Mouse (Mus musculus): Measurements from ENCODE around the gene Spry1. TPM values are rescaled to one million over a fixed set of nuclear protein-coding genes. Genes with fewer than 3 reads are reported as not detected.

The Spry1 gene
- polyA plus RNA-seq, 2 experiments = 2.4 to 3.4 TPM

GRCm38 (mm10) chr3:37668652-37669051 lies 28.9 kb downstream of the Spry1 start:
- Histone ChIP-seq H3K4me1 (replicated peaks; ENCODE audit: control insufficient read depth in 2 of 2, insufficient read depth in 2 of 2, low read length in 1 of 2) (peaks cover 3 to 21% of the 10 kb centered on the region in 2 experiments; a peak in 3 of 4 replicates), H3K4me3 (ENCODE audit: insufficient read depth in 1 of 2, low read depth in 2 of 2, low read length in 2 of 2) (no peak overlapping the region), H3K36me3 (replicated peaks; ENCODE audit: control insufficient read depth, insufficient read depth, low read depth) (no peaks in the 10 kb centered on the region), H3K27ac (no peak overlapping the region), H3K9me3 (ENCODE audit: control insufficient read depth, low read length) (no peaks in the 10 kb centered on the region), H3K4me2 (ENCODE audit: low read depth) (no peak overlapping the region), H3K27me3 (ENCODE audit: control insufficient read depth, insufficient read depth, low read length) (peaks cover 6% of the 10 kb centered on the region; the same call in 1 of the 2 replicates), H3K9ac (replicated peaks) (no peak overlapping the region)
- TF ChIP-seq CTCF (IDR thresholded peaks at IDR 0.05; ENCODE audit: low read depth) (no peak), EP300 (IDR thresholded peaks at IDR 0.05; ENCODE audit: low read depth) (no peak)
- ATAC-seq (ENCODE audit: insufficient read depth) (no peak), DNase-seq (ENCODE audit: low read depth in 3 of 3, low spot score in 3 of 3) (no peak)
- WGBS (ENCODE audit: insufficient replicate concordance) = 72% methylated on average over 12 of the region's 12 CpGs

GRCm38 (mm10) chr3:37669100-37669499 lies 29.4 kb downstream of the Spry1 start:
- Histone ChIP-seq H3K36me3 (replicated peaks; ENCODE audit: control insufficient read depth, insufficient read depth, low read depth) (no peaks in the 10 kb centered on the region), H3K4me3 (ENCODE audit: insufficient read depth in 1 of 2, low read depth in 2 of 2, low read length in 2 of 2) (no peak overlapping the region), H3K4me2 (ENCODE audit: low read depth) (no peak overlapping the region), H3K9me3 (ENCODE audit: control insufficient read depth, low read length) (no peaks in the 10 kb centered on the region), H3K9ac (replicated peaks) (no peak overlapping the region), H3K27me3 (ENCODE audit: control insufficient read depth, insufficient read depth, low read length) (peaks cover 6% of the 10 kb centered on the region; the same call in 1 of the 2 replicates), H3K4me1 (replicated peaks; ENCODE audit: control insufficient read depth in 2 of 2, insufficient read depth in 2 of 2, low read length in 1 of 2) (peaks cover 3 to 24% of the 10 kb centered on the region in 2 experiments; a peak in 3 of 4 replicates), H3K27ac (no peak overlapping the region)
- ATAC-seq (ENCODE audit: insufficient read depth) (no peak), DNase-seq (ENCODE audit: low read depth in 3 of 3, low spot score in 3 of 3) (no peak)
- 86% methylated on average over 20 of the region's 20 CpGs for WGBS (ENCODE audit: insufficient replicate concordance)
- no peak for TF ChIP-seq CTCF (IDR thresholded peaks at IDR 0.05; ENCODE audit: low read depth)
- TF ChIP-seq EP300 (IDR thresholded peaks at IDR 0.05; ENCODE audit: low read depth) = no peak

- Histone ChIP-seq H3K36me3 (replicated peaks; ENCODE audit: control insufficient read depth, insufficient read depth, low read depth) (no peaks in the 10 kb centered on the region), H3K9me3 (ENCODE audit: control insufficient read depth, low read length) (no peaks in the 10 kb centered on the region), H3K9ac (replicated peaks) (no peak overlapping the region), H3K27me3 (ENCODE audit: control insufficient read depth, insufficient read depth, low read length) (peaks cover 6% of the 10 kb centered on the region; the same call in 1 of the 2 replicates), H3K4me1 (replicated peaks; ENCODE audit: control insufficient read depth in 2 of 2, insufficient read depth in 2 of 2, low read length in 1 of 2) (peaks cover 0 to 9% of the 10 kb centered on the region in 2 experiments; a peak in 2 of 4 replicates), H3K4me3 (ENCODE audit: insufficient read depth in 1 of 2, low read depth in 2 of 2, low read length in 2 of 2) (no peak overlapping the region), H3K4me2 (ENCODE audit: low read depth) (no peak overlapping the region), H3K27ac (no peak overlapping the region)
- ATAC-seq (ENCODE audit: insufficient read depth) (no peak), DNase-seq (ENCODE audit: low read depth in 3 of 3, low spot score in 3 of 3) (no peak)
- TF ChIP-seq CTCF (IDR thresholded peaks at IDR 0.05; ENCODE audit: low read depth) (no peak), EP300 (IDR thresholded peaks at IDR 0.05; ENCODE audit: low read depth) (no peak)
- WGBS (ENCODE audit: insufficient replicate concordance) = 32% methylated on average over 15 of the region's 15 CpGs
Observed at GRCm38 (mm10) chr3:37672266-37673040, 32.7 kb downstream of the Spry1 start.

GRCm38 (mm10) chr3:37673513-37674261 lies 33.9 kb downstream of the Spry1 start:
- no peak overlapping the region for H3K27ac ChIP-seq
- H3K4me2 ChIP-seq (ENCODE audit: low read depth) = no peak overlapping the region
- no peak overlapping the region for H3K4me3 ChIP-seq (ENCODE audit: insufficient read depth in 1 of 2, low read depth in 2 of 2, low read length in 2 of 2)
- 56% methylated on average over 13 of the region's 13 CpGs for WGBS (ENCODE audit: insufficient replicate concordance)
- no peak for ATAC-seq (ENCODE audit: insufficient read depth)
- H3K36me3 ChIP-seq (replicated peaks; ENCODE audit: control insufficient read depth, insufficient read depth, low read depth) = no peaks in the 10 kb centered on the region
- H3K27me3 ChIP-seq (ENCODE audit: control insufficient read depth, insufficient read depth, low read length) = peaks cover 6% of the 10 kb centered on the region; the same call in 1 of the 2 replicates
- no peak overlapping the region for H3K9ac ChIP-seq (replicated peaks)
- peaks cover 0 to 9% of the 10 kb centered on the region in 2 experiments; a peak in 2 of 4 replicates for H3K4me1 ChIP-seq (replicated peaks; ENCODE audit: control insufficient read depth in 2 of 2, insufficient read depth in 2 of 2, low read length in 1 of 2)
- no peak for TF ChIP-seq CTCF (IDR thresholded peaks at IDR 0.05; ENCODE audit: low read depth)
- no peak for TF ChIP-seq EP300 (IDR thresholded peaks at IDR 0.05; ENCODE audit: low read depth)
- DNase-seq (ENCODE audit: low read depth in 3 of 3, low spot score in 3 of 3) = no peak
- H3K9me3 ChIP-seq (ENCODE audit: control insufficient read depth, low read length) = no peaks in the 10 kb centered on the region

- Histone ChIP-seq H3K36me3 (replicated peaks; ENCODE audit: control insufficient read depth, insufficient read depth, low read depth) (no peaks in the 10 kb centered on the region), H3K4me3 (ENCODE audit: insufficient read depth in 1 of 2, low read depth in 2 of 2, low read length in 2 of 2) (no peak overlapping the region), H3K9ac (replicated peaks) (no peak overlapping the region), H3K4me2 (ENCODE audit: low read depth) (no peak overlapping the region), H3K4me1 (replicated peaks; ENCODE audit: control insufficient read depth in 2 of 2, insufficient read depth in 2 of 2, low read length in 1 of 2) (peaks cover 0 to 9% of the 10 kb centered on the region in 2 experiments; a peak in 2 of 4 replicates), H3K27ac (no peak overlapping the region), H3K9me3 (ENCODE audit: control insufficient read depth, low read length) (no peaks in the 10 kb centered on the region), H3K27me3 (ENCODE audit: control insufficient read depth, insufficient read depth, low read length) (peaks cover 6% of the 10 kb centered on the region; the same call in 1 of the 2 replicates)
- TF ChIP-seq CTCF (IDR thresholded peaks at IDR 0.05; ENCODE audit: low read depth) (no peak), EP300 (IDR thresholded peaks at IDR 0.05; ENCODE audit: low read depth) (no peak)
- DNase-seq (ENCODE audit: low read depth in 3 of 3, low spot score in 3 of 3) (no peak), ATAC-seq (ENCODE audit: insufficient read depth) (no peak)
- 18% methylated on average over 11 of the region's 11 CpGs for WGBS (ENCODE audit: insufficient replicate concordance)
Observed at GRCm38 (mm10) chr3:37675056-37675525, 35.3 kb downstream of the Spry1 start.
